Mouse (Mus musculus) liver, embryonic 12.5 days (tissue): ENCODE data around the gene Ttc16. TPM values are rescaled to one million over a fixed set of nuclear protein-coding genes. Genes with fewer than 3 reads are reported as not detected.

Experiments
- ATAC-seq: fragments of 200-750 bp; cut with Nextera tagmentation; 2 replicates; pipeline ENCODE4 v1.8.0; 2017; ENCODE audit warnings: moderate number of reproducible peaks, mild to moderate bottlenecking, moderate library complexity
- H3K27ac ChIP-seq: fragments of 300-500 bp; sonication (generic); 2 replicates; pipeline ENCODE4 v1.5.1; 2016; ENCODE audit warnings: mild to moderate bottlenecking
- H3K27me3 ChIP-seq: fragments of 300-500 bp; sonication (generic); replicated peaks from 2 replicates; pipeline ENCODE4 v1.6.1; 2016; ENCODE audit warnings: mild to moderate bottlenecking, moderate library complexity
- H3K36me3 ChIP-seq: fragments of 300-500 bp; sonication (generic); 2 replicates; pipeline ENCODE4 v1.6.1; 2016; ENCODE audit warnings: mild to moderate bottlenecking, moderate library complexity
- H3K4me1 ChIP-seq: fragments of 300-500 bp; sonication (generic); 2 replicates; pipeline ENCODE4 v1.6.1; 2016
- H3K4me2 ChIP-seq: fragments of 300-500 bp; sonication (generic); 2 replicates; pipeline ENCODE4 v1.6.1; 2016; ENCODE audit warnings: mild to moderate bottlenecking, moderate library complexity
- H3K4me3 ChIP-seq: fragments of 300-500 bp; sonication (generic); 2 replicates; pipeline ENCODE4 v1.5.1; 2016; ENCODE audit warnings: mild to moderate bottlenecking, moderate library complexity
- H3K9ac ChIP-seq: fragments of 300-500 bp; sonication (generic); 2 replicates; pipeline ENCODE4 v1.6.1; 2016; ENCODE audit warnings: mild to moderate bottlenecking, moderate library complexity
- H3K9me3 ChIP-seq: fragments of 300-500 bp; sonication (generic); replicated peaks from 2 replicates; pipeline ENCODE4 v1.6.1; 2016; ENCODE audit warnings: mild to moderate bottlenecking, moderate library complexity
- WGBS: fragments of 180-500 bp; shearing (Covaris S2); methylation state at CpG from one replicate; pipeline ENCODE4 v1.1.7; 2016; ENCODE audit not compliant: insufficient replicate concordance; 5-methylcytosine and 5-hydroxymethylcytosine counted together
- microRNA counts: library from miRNA; unstranded; fragments of <30 nt; microRNA quantifications from one replicate; lab custom pipeline; 2017
- microRNA-seq: library from miRNA; unstranded; fragments of <30 nt; microRNA quantifications from one replicate; pipeline ENCODE4, GENCODE M21; 2017
- polyA plus RNA-seq: library from polyadenylated mRNA; unstranded; fragments of >200 nt; fragmentation: Nextera tagmentation; extraction: Ambion mirVana; gene quantifications from 2 replicates; pipeline ENCODE4 v1.2.1, GENCODE M21; 2016

Ttc16 gene
- polyA plus RNA-seq, 1 experiment from 2014 or later: 0.26 TPM

- H3K27me3 ChIP-seq: no peaks in the 10 kb centered on the region
- peak overlapping the region; percentile 93 for H3K4me3 ChIP-seq
- peak overlapping the region; percentile 93 for H3K27ac ChIP-seq
- peak overlapping the region; percentile 90 for H3K9ac ChIP-seq
- no peaks in the 10 kb centered on the region for H3K9me3 ChIP-seq
- H3K36me3 ChIP-seq: peaks cover 52% of the 10 kb centered on the region
- WGBS: 13% methylated on average over 9 of the region's 9 CpGs
- ATAC-seq: no peak
- H3K4me1 ChIP-seq: peaks cover 45% of the 10 kb centered on the region
- H3K4me2 ChIP-seq: peak overlapping the region; percentile 83
These were observed 64.0 kb downstream of the Ttc16 start for GRCm38 (mm10) chr2:32711301-32712056.

- H3K4me1 ChIP-seq: peaks cover 44% of the 10 kb centered on the region
- H3K9ac ChIP-seq: no peak overlapping the region
- H3K4me2 ChIP-seq: peak overlapping the region; percentile 83; the same call in 1 of the 2 replicates
- no peak overlapping the region for H3K4me3 ChIP-seq
- no peak overlapping the region for H3K27ac ChIP-seq
- WGBS: 41% methylated on average over 5 of the region's 5 CpGs
- H3K36me3 ChIP-seq: peaks cover 63% of the 10 kb centered on the region
- H3K9me3 ChIP-seq: no peaks in the 10 kb centered on the region
- no peak for ATAC-seq
- no peaks in the 10 kb centered on the region for H3K27me3 ChIP-seq
These were observed 65.0 kb downstream of the Ttc16 start for GRCm38 (mm10) chr2:32710425-32710824.

- Histone ChIP-seq H3K9ac (no peak overlapping the region), H3K4me3 (no peak overlapping the region), H3K27ac (no peak overlapping the region), H3K4me1 (peaks cover 40% of the 10 kb centered on the region), H3K9me3 (no peaks in the 10 kb centered on the region), H3K4me2 (no peak overlapping the region), H3K36me3 (peaks cover 71% of the 10 kb centered on the region), H3K27me3 (no peaks in the 10 kb centered on the region)
- no peak for ATAC-seq
- 89% methylated on average over 20 of the region's 20 CpGs for WGBS
These were observed 65.8 kb downstream of the Ttc16 start for GRCm38 (mm10) chr2:32709521-32710137.

- WGBS: 34% methylated on average over 3 of the region's 3 CpGs
- Histone ChIP-seq H3K4me1 (peaks cover 31% of the 10 kb centered on the region), H3K9me3 (no peaks in the 10 kb centered on the region), H3K27me3 (no peaks in the 10 kb centered on the region), H3K27ac (no peak overlapping the region), H3K9ac (no peak overlapping the region), H3K4me3 (no peak overlapping the region), H3K4me2 (no peak overlapping the region), H3K36me3 (peaks cover 81% of the 10 kb centered on the region)
- no peak for ATAC-seq
These were observed 66.8 kb downstream of the Ttc16 start for GRCm38 (mm10) chr2:32708643-32709042.

MicroRNAs encoded within 50 kb of the gene (microRNA counts, 519-probe panel; counts per million panel counts)
- 582 counts per million, percentile 70 among the panel's probes with 10 or more counts for microRNA mmu-miR-2861 (lab: Ali Mortazavi, UCI)

Small RNAs within 50 kb of the gene (microRNA-seq; reads per million reads assigned to microRNA genes)
- gene Mir2861: not detected
- gene Mir3960: not detected

Other genes starting within 250 kb of the Ttc16 start
- 2.4 and 2.5 TPM in 2 replicates for gene Fam102a, start 240.3 kb downstream of the Ttc16 start, polyA plus RNA-seq
- gene Dpm2, start 204.8 kb downstream of the Ttc16 start, polyA plus RNA-seq: 69.5 and 73.8 TPM in 2 replicates
- 0.13 TPM in 1 of 2 replicates, not detected in the other for gene Pip5kl1, start 200.8 kb downstream of the Ttc16 start, polyA plus RNA-seq
- gene 9430097D07Rik, start 199.9 kb downstream of the Ttc16 start, polyA plus RNA-seq: not detected in 2 replicates
- 17.5 and 18.9 TPM in 2 replicates for gene St6galnac4, start 188.5 kb downstream of the Ttc16 start, polyA plus RNA-seq
- gene St6galnac6, start 175.9 kb downstream of the Ttc16 start, polyA plus RNA-seq: 14.5 and 15.4 TPM in 2 replicates
- 2.6 TPM in 2 replicates for gene Ak1, start 153.9 kb downstream of the Ttc16 start, polyA plus RNA-seq
- gene Eng, start 129.0 kb downstream of the Ttc16 start, polyA plus RNA-seq: 32.4 and 35.4 TPM in 2 replicates
- gene Fpgs, start 71.5 kb downstream of the Ttc16 start, polyA plus RNA-seq: 32.8 and 35.8 TPM in 2 replicates
- gene Cdk9, start 62.6 kb downstream of the Ttc16 start, polyA plus RNA-seq: 85.3 and 86.1 TPM in 2 replicates
- 9.7 and 10.1 TPM in 2 replicates for gene Sh2d3c, start 54.6 kb downstream of the Ttc16 start, polyA plus RNA-seq
- gene 6330409D20Rik, start 34.6 kb downstream of the Ttc16 start, polyA plus RNA-seq: not detected in 2 replicates
- 35.9 and 36.6 TPM in 2 replicates for gene Tor2a, start 18.4 kb downstream of the Ttc16 start, polyA plus RNA-seq
- gene Ptrh1, start 153 bp upstream of the Ttc16 start, polyA plus RNA-seq: 3.3 and 3.5 TPM in 2 replicates
- gene Cfap157, start 8.8 kb upstream of the Ttc16 start, polyA plus RNA-seq: 0.44 and 0.54 TPM in 2 replicates
- 5.8 and 5.9 TPM in 2 replicates for gene Stxbp1, start 71.6 kb upstream of the Ttc16 start, polyA plus RNA-seq
- gene Fam129b, start 100.5 kb upstream of the Ttc16 start, polyA plus RNA-seq: 11.9 and 12.4 TPM in 2 replicates
- gene Rpl12, start 185.9 kb upstream of the Ttc16 start, polyA plus RNA-seq: 171 and 174 TPM in 2 replicates
- 3.5 and 4.4 TPM in 2 replicates for gene Lrsam1, start 186.0 kb upstream of the Ttc16 start, polyA plus RNA-seq
- 11.2 and 11.9 TPM in 2 replicates for gene Slc2a8, start 206.4 kb upstream of the Ttc16 start, polyA plus RNA-seq